Mouse (Mus musculus) heart, embryonic 10.5 days (tissue): ENCODE results near the gene Aatk. TPM values are rescaled to one million over a fixed set of nuclear protein-coding genes. Genes with fewer than 3 reads are reported as not detected.

Source experiments
- DNase-seq: peaks from one replicate; pipeline ENCODE4 v3.0.0-alpha.2; 2017; ENCODE audit warnings: low spot score
- H3K27ac ChIP-seq: fragments of 300-500 bp; sonication (generic); 2 replicates; pipeline ENCODE4 v1.5.1; 2016; ENCODE audit warnings: mild to moderate bottlenecking
- H3K27me3 ChIP-seq: fragments of 300-500 bp; sonication (generic); 2 replicates; pipeline ENCODE4 v1.6.1; 2016; ENCODE audit warnings: mild to moderate bottlenecking; ENCODE audit not compliant: poor library complexity, insufficient read depth, severe bottlenecking
- H3K36me3 ChIP-seq: fragments of 300-500 bp; sonication (generic); 2 replicates; pipeline ENCODE4 v1.6.1; 2016; ENCODE audit warnings: mild to moderate bottlenecking, moderate library complexity
- H3K4me1 ChIP-seq: fragments of 300-500 bp; sonication (generic); 2 replicates; pipeline ENCODE4 v1.6.1; 2016; ENCODE audit warnings: mild to moderate bottlenecking
- H3K4me3 ChIP-seq: fragments of 300-500 bp; sonication (generic); 2 replicates; pipeline ENCODE4 v1.5.1; 2016; ENCODE audit warnings: mild to moderate bottlenecking, moderate library complexity
- H3K9me3 ChIP-seq: fragments of 300-500 bp; sonication (generic); 2 replicates; pipeline ENCODE4 v1.6.1; 2016; ENCODE audit warnings: mild to moderate bottlenecking, moderate library complexity
- WGBS: fragments of 180-500 bp; shearing (Covaris S2); methylation state at CpG from one replicate; pipeline ENCODE4 v1.1.7; 2016; 5-methylcytosine and 5-hydroxymethylcytosine counted together
- polyA plus RNA-seq: library from polyadenylated mRNA; unstranded; fragments of >200 nt; fragmentation: Nextera tagmentation; extraction: Ambion mirVana; gene quantifications from 2 replicates; pipeline ENCODE4 v1.2.1, GENCODE M21; 2016

Aatk gene
- polyA plus RNA-seq, 1 experiment from 2014 or later: 0.58 TPM

DNA sequence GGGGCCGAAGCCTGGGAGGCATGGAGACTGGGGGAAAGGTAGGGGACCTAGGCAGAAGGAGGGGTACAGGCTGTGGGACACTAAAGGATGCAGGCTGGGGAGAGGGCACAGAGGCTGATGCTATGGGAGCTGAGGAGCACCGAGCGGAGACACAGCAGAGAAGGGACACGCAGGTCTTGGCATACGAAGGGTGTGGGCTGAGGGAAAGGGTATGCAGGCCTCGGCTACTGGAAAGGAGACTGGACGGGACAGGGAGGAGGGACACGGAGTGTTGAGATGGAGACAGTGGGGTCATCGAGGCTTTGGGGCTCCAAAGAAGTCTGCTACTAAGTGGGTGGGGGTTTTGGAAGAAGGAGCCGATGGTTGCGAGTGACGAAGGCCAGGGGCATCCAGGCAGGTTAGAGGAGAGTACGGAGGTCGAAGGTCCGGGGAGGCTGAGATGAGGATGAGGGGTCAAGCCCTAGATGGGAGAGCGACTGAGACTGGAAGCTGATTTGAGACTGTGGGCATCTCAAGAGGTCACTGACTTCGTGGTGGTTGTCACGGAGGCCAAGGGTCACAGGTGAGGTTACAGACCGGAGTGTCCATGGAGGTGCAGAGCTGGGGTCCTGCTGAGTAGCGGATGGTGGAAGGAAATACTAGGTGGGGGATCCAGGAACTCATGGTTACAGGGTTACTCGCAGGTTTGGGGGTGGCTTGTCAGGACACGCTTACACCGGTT is 724 bp upstream of the Aatk start:
- Histone ChIP-seq H3K27ac (peak overlapping the region; percentile 82; the same call in 1 of the 2 replicates), H3K36me3 (no peaks in the 10 kb centered on the region), H3K4me1 (peaks cover 54% of the 10 kb centered on the region), H3K4me3 (peak overlapping the region; percentile 76), H3K9me3 (no peaks in the 10 kb centered on the region), H3K27me3 (peaks cover 55% of the 10 kb centered on the region)
- 9% methylated on average over 23 of the region's 23 CpGs for WGBS
- no peak for DNase-seq

GRCm38 (mm10) chr11:120045839-120046552 is 971 bp downstream of the Aatk start:
- Histone ChIP-seq H3K27ac (peak overlapping the region; percentile 82; the same call in 1 of the 2 replicates), H3K36me3 (no peaks in the 10 kb centered on the region), H3K9me3 (no peaks in the 10 kb centered on the region), H3K4me1 (peaks cover 55% of the 10 kb centered on the region), H3K27me3 (peaks cover 52% of the 10 kb centered on the region), H3K4me3 (peak overlapping the region; percentile 76; the same call in 1 of the 2 replicates)
- no peak for DNase-seq
- WGBS: 59% methylated on average over 11 of the region's 11 CpGs

DNA sequence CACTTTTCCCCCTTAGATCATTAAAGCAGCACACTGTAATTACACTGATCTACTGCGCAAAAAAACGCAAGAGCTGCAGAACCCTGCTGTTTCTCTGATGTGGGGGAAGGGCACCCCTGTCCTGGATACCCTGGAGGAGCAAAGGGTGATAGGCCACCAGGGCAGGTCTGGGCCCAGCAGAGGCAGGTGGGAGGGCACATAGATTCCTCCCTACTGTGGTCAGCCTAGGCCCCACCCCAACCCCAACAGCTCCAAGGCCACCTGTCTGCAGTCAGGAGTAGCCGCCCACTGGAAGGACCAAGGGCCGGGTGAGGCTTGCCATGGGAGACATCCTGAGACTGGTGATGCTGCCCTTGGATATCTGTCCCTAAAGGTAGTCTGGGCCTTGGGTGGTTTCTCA is 1.6 kb downstream of the Aatk start:
- Histone ChIP-seq H3K36me3 (no peaks in the 10 kb centered on the region), H3K4me3 (no peak overlapping the region)
- WGBS: 66% methylated on average over 4 of the region's 4 CpGs

GRCm38 (mm10) chr11:120042141-120042838 is 4.7 kb downstream of the Aatk start:
- peaks cover 28% of the 10 kb centered on the region for H3K27me3 ChIP-seq
- H3K4me3 ChIP-seq: no peak overlapping the region
- H3K4me1 ChIP-seq: peaks cover 63% of the 10 kb centered on the region
- no peaks in the 10 kb centered on the region for H3K9me3 ChIP-seq
- 59% methylated on average over 7 of the region's 7 CpGs for WGBS
- H3K27ac ChIP-seq: peak overlapping the region; percentile 69
- DNase-seq: no peak
- H3K36me3 ChIP-seq: no peaks in the 10 kb centered on the region

More for the DNA sequence above, 1.6 kb downstream of the Aatk start:
- Histone ChIP-seq H3K4me1 (peaks cover 58% of the 10 kb centered on the region), H3K9me3 (no peaks in the 10 kb centered on the region), H3K27me3 (peaks cover 52% of the 10 kb centered on the region), H3K27ac (no peak overlapping the region; the same call in 1 of the 2 replicates)
- DNase-seq: no peak

DNA sequence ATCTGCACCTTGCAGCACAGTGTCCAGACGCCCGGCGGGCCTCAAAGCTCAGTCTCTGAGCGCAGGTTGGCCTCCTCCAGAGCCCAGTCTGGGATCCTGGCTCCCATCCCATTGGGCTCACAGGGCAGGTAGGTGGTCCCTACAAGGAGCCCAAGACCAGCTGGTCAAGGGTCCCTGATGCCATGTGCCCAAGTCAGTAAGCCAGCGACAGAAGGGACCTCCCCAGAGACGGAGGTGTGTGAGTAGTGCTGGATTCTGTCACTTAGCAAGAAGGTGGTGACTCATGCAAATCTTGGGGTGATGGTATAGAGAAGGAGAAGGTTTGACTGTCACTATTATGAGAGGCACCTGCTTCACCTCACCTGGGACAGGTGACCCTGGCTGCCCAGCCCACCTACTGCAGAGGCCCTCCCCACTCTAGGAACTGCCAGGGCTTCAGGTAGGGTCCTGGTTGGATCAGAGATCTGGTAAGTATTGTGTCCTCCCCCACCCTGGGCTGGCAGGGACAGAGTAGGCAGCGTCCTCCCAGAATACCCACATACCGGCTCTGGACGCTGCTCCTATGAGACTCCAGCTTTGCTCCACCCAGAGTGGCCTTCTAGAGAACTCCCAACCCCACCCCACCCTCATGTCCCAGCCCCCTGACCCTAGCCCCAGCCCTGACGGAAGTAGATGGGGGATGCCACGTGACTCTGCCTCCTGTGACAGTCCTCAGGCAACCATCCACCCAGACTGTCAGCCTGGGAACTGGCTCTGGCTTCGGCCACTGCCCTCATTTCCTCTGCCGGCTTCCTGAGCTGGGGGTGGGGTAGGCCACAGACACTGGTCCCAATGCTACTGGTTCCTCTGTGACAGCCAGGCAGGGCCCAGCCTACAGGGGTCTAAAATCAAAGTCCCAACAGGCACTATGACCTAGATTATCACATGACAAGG is 5.5 kb downstream of the Aatk start:
- WGBS: 59% methylated on average over 13 of the region's 13 CpGs
- no peaks in the 10 kb centered on the region for H3K9me3 ChIP-seq
- H3K4me1 ChIP-seq: peaks cover 63% of the 10 kb centered on the region
- H3K36me3 ChIP-seq: no peaks in the 10 kb centered on the region
- peaks cover 19% of the 10 kb centered on the region for H3K27me3 ChIP-seq
- peak overlapping the region; percentile 69 for H3K27ac ChIP-seq
- DNase-seq: peak; percentile 87
- no peak overlapping the region for H3K4me3 ChIP-seq

- Histone ChIP-seq H3K27ac (peak overlapping the region; percentile 48; the same call in 1 of the 2 replicates), H3K4me1 (peaks cover 58% of the 10 kb centered on the region), H3K36me3 (0 out of 2 replicates have a peak, but pooled peaks cover under 1% of the 10 kb centered on the region), H3K4me3 (no peak overlapping the region), H3K9me3 (no peaks in the 10 kb centered on the region), H3K27me3 (peaks cover 10% of the 10 kb centered on the region)
- DNase-seq: no peak
- WGBS: 65% methylated on average over 8 of the region's 8 CpGs
These were observed 6.5 kb downstream of the Aatk start for GRCm38 (mm10) chr11:120040440-120040839.

- H3K9me3 ChIP-seq: no peaks in the 10 kb centered on the region
- H3K36me3 ChIP-seq: 0 out of 2 replicates have a peak, but pooled peaks cover 2% of the 10 kb centered on the region
- peak overlapping the region; percentile 76 for H3K27ac ChIP-seq
- H3K27me3 ChIP-seq: peaks cover 14% of the 10 kb centered on the region
- H3K4me1 ChIP-seq: peaks cover 63% of the 10 kb centered on the region
- no peak for DNase-seq
- 33% methylated on average over 4 of the region's 4 CpGs for WGBS
- H3K4me3 ChIP-seq: no peak overlapping the region
These were observed 7.4 kb downstream of the Aatk start for GRCm38 (mm10) chr11:120039581-120039980.

GRCm38 (mm10) chr11:120034762-120035161 is 12.2 kb downstream of the Aatk start:
- Histone ChIP-seq H3K27me3 (peaks cover 19% of the 10 kb centered on the region; the same call in 1 of the 2 replicates), H3K36me3 (0 out of 2 replicates have a peak, but pooled peaks cover 2% of the 10 kb centered on the region), H3K27ac (no peak overlapping the region), H3K4me1 (peaks cover 48% of the 10 kb centered on the region), H3K9me3 (no peaks in the 10 kb centered on the region), H3K4me3 (no peak overlapping the region)
- 64% methylated on average over 5 of the region's 5 CpGs for WGBS
- no peak for DNase-seq

DNA sequence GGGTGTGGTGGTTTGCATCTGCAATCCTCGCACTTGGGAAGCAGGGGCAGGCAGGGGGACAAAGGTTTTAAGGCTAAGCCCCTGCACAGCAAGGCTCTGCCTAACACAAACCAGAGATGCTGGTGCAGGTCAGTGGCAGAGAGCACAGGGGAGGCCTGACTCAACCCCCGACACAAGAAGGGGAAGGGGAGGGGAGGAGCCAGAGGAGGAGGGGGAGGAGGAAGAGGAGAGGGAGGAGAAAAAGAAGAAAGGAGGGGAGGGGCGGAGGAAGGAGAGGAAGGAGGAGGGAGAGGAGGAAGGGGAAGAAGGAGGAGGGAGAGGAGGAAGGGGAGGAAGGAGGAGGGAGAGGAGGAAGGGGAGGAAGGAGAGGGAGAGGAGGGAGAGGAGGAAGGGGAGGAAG is 12.7 kb downstream of the Aatk start:
- 37% methylated on average over 3 of the region's 3 CpGs for WGBS
- DNase-seq: no peak
- H3K27ac ChIP-seq: no peak overlapping the region

DNA sequence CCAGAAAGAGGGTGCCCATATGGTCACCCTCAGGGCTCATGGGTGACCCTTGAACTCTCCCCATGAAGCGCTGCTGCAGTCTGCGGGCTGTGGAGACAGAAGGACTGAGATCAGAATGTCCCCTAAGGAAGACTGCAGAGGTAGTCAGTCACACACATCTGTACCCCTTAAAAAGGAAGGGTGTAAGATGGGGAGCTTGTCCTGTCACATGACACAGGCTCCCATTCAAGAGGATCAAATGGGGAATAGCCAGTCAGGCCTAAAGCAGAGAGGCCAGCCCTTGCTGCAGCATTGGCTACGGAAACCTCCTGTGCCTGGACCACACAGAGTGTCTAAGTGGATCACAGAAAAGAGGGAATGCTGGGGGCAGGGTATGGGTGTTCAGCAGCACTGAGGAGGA is 13.5 kb downstream of the Aatk start:
- peaks cover 44% of the 10 kb centered on the region for H3K4me1 ChIP-seq
- no peak overlapping the region for H3K4me3 ChIP-seq
- H3K36me3 ChIP-seq: 0 out of 2 replicates have a peak, but pooled peaks cover 2% of the 10 kb centered on the region
- no peaks in the 10 kb centered on the region for H3K9me3 ChIP-seq
- no peak for DNase-seq
- H3K27me3 ChIP-seq: peaks cover 19% of the 10 kb centered on the region; the same call in 1 of the 2 replicates
- no peak overlapping the region for H3K27ac ChIP-seq
- 88% methylated on average over 3 of the region's 3 CpGs for WGBS

More for the DNA sequence above, 12.7 kb downstream of the Aatk start:
- peaks cover 48% of the 10 kb centered on the region for H3K4me1 ChIP-seq
- H3K27me3 ChIP-seq: peaks cover 19% of the 10 kb centered on the region; the same call in 1 of the 2 replicates
- no peak overlapping the region for H3K4me3 ChIP-seq
- H3K36me3 ChIP-seq: 0 out of 2 replicates have a peak, but pooled peaks cover 2% of the 10 kb centered on the region
- no peaks in the 10 kb centered on the region for H3K9me3 ChIP-seq

DNA sequence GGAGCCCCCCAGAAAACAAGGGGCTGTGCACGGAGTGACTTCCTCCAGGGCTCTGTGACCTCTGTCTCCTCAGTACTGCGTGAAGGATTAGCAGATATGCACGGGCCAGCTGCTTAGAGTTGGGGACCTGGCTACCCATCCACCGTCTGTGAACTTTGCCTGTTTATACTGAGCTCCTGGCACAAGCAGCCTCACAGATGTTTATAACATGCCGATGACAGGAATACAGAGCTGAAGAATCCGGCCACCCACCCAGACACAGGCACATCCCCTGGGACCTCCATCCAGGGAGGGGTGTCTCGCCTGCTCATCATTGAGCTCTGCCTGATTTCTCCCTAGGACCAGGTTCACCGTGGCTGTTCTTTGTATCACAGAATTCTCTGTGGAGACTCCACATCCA is 14.9 kb downstream of the Aatk start:
- peak overlapping the region; percentile 67; the same call in 1 of the 2 replicates for H3K27ac ChIP-seq
- WGBS: 60% methylated on average over 8 of the region's 8 CpGs
- DNase-seq: no peak

More for the DNA sequence above, 14.9 kb downstream of the Aatk start:
- H3K4me1 ChIP-seq: peaks cover 41% of the 10 kb centered on the region
- peaks cover 19% of the 10 kb centered on the region; the same call in 1 of the 2 replicates for H3K27me3 ChIP-seq
- H3K9me3 ChIP-seq: no peaks in the 10 kb centered on the region
- 0 out of 2 replicates have a peak, but pooled peaks cover 2% of the 10 kb centered on the region for H3K36me3 ChIP-seq
- no peak overlapping the region for H3K4me3 ChIP-seq
